Mouse (Mus musculus) hindbrain, postnatal 0 days (tissue): ENCODE data around the gene Zfp944. TPM values are rescaled to one million over a fixed set of nuclear protein-coding genes. Genes with fewer than 3 reads are reported as not detected.

ENCODE experiments used
- polyA plus RNA-seq: library from polyadenylated mRNA; unstranded; fragments of >200 nt; fragmentation: Nextera tagmentation; extraction: Ambion mirVana; gene quantifications from 2 replicates; pipeline ENCODE4 v1.2.1, GENCODE M21; 2015
- total RNA-seq: library from RNA; depleted of rRNA; stranded (reverse); fragments of >200 nt; gene quantifications from 2 replicates; pipeline ENCODE4 v1.2.3, GENCODE M21; 2014; rRNA removed

Gene Zfp944
- total and polyA plus RNA-seq, 2 experiments from 2014 or later, result 4.9 to 8.0 TPM

Other genes with a start within 250 kb of the Zfp944 start
- gene Zfp947, start 195.2 kb downstream of the Zfp944 start, total RNA-seq, result 0.32 and 0.73 TPM in 2 replicates
- gene Zfp947, start 195.2 kb downstream of the Zfp944 start, polyA plus RNA-seq, result 1.3 TPM in 2 replicates
- 1.9 TPM in 2 replicates for gene Zfp994, start 135.8 kb downstream of the Zfp944 start, total RNA-seq
- gene Zfp994, start 135.8 kb downstream of the Zfp944 start, polyA plus RNA-seq, result 1.8 and 2.0 TPM in 2 replicates
- gene CT030661.1, start 46.6 kb downstream of the Zfp944 start, total RNA-seq, result 2.9 and 4.8 TPM in 2 replicates
- 8.0 and 10.0 TPM in 2 replicates for gene CT030661.1, start 46.6 kb downstream of the Zfp944 start, polyA plus RNA-seq
- gene Zfp758, start 53 bp upstream of the Zfp944 start, total RNA-seq, result 5.8 and 6.6 TPM in 2 replicates
- gene Zfp758, start 53 bp upstream of the Zfp944 start, polyA plus RNA-seq, result 6.9 and 7.8 TPM in 2 replicates
- 7.2 and 8.5 TPM in 2 replicates for gene Zfp946, start 62.8 kb upstream of the Zfp944 start, total RNA-seq
- 23.4 and 25.2 TPM in 2 replicates for gene Zfp946, start 62.8 kb upstream of the Zfp944 start, polyA plus RNA-seq
- not detected in 2 replicates for gene Vmn2r111, start 212.1 kb upstream of the Zfp944 start, total RNA-seq
- gene Vmn2r111, start 212.1 kb upstream of the Zfp944 start, polyA plus RNA-seq, result not detected in 2 replicates
- not detected in 2 replicates for gene Vmn2r112, start 239.6 kb upstream of the Zfp944 start, total RNA-seq
- gene Vmn2r112, start 239.6 kb upstream of the Zfp944 start, polyA plus RNA-seq, result not detected in 2 replicates